Mouse (Mus musculus) liver, embryonic 11.5 days (tissue): ENCODE measurements around the gene Col5a3. TPM values are rescaled to one million over a fixed set of nuclear protein-coding genes. Genes with fewer than 3 reads are reported as not detected.

Experiments
- ATAC-seq: fragments of 200-750 bp; cut with Nextera tagmentation; replicated peaks from 2 replicates; pipeline ENCODE4 v1.8.0; 2017; ENCODE audit warnings: moderate number of reproducible peaks, mild to moderate bottlenecking, moderate TSS enrichment, moderate library complexity; ENCODE audit not compliant: low FRiP score
- DNase-seq: peaks from one replicate; pipeline ENCODE4 v3.0.0-alpha.2; 2017; ENCODE audit warnings: low spot score
- H3K27ac ChIP-seq: fragments of 300-500 bp; sonication (generic); 2 replicates; pipeline ENCODE4 v1.5.1; 2014; ENCODE audit warnings: mild to moderate bottlenecking, low read depth, low read length, control low read depth
- H3K27me3 ChIP-seq: fragments of 300-500 bp; sonication (generic); replicated peaks from 2 replicates; pipeline ENCODE4 v1.6.1; 2014; ENCODE audit warnings: low read length, mixed read lengths; ENCODE audit not compliant: control insufficient read depth, insufficient read depth
- H3K36me3 ChIP-seq: fragments of 300-500 bp; sonication (generic); 2 replicates; pipeline ENCODE4 v1.6.1; 2014; ENCODE audit warnings: mild to moderate bottlenecking, low read length, moderate library complexity, mixed read lengths; ENCODE audit not compliant: control insufficient read depth, insufficient read depth
- H3K4me1 ChIP-seq: fragments of 300-500 bp; sonication (generic); replicated peaks from 2 replicates; pipeline ENCODE4 v1.6.1; 2014; ENCODE audit warnings: low read length, mixed read lengths; ENCODE audit not compliant: control insufficient read depth, insufficient read depth
- H3K4me2 ChIP-seq: fragments of 300-500 bp; sonication (generic); 2 replicates; pipeline ENCODE4 v1.6.1; 2014; ENCODE audit warnings: mild to moderate bottlenecking, control low read depth, moderate library complexity
- H3K4me3 ChIP-seq: fragments of 300-500 bp; sonication (generic); 2 replicates; pipeline ENCODE4 v1.5.1; 2014; ENCODE audit warnings: low read depth, low read length, control low read depth
- H3K9ac ChIP-seq: fragments of 300-500 bp; sonication (generic); 2 replicates; pipeline ENCODE4 v1.6.1; 2014; ENCODE audit warnings: low read depth, low read length, control low read depth
- H3K9me3 ChIP-seq: fragments of 300-500 bp; sonication (generic); 2 replicates; pipeline ENCODE4 v1.6.1; 2016; ENCODE audit warnings: low read length, inconsistent platforms, mixed read lengths; ENCODE audit not compliant: control insufficient read depth
- WGBS: fragments of 180-500 bp; shearing (Covaris S2); extraction: QIAGEN DNeasy Blood & Tissue Kit; methylation state at CpG from one replicate; pipeline ENCODE4 v1.1.7; 2014; 5-methylcytosine and 5-hydroxymethylcytosine counted together
- polyA plus RNA-seq: library from polyadenylated mRNA; unstranded; fragments of >200 nt; fragmentation: Nextera tagmentation; extraction: Ambion mirVana; gene quantifications from 2 replicates; pipeline ENCODE4 v1.2.1, GENCODE M21; 2014

Gene Col5a3
- polyA plus RNA-seq, result 0.05 TPM in 2 replicates

DNA sequence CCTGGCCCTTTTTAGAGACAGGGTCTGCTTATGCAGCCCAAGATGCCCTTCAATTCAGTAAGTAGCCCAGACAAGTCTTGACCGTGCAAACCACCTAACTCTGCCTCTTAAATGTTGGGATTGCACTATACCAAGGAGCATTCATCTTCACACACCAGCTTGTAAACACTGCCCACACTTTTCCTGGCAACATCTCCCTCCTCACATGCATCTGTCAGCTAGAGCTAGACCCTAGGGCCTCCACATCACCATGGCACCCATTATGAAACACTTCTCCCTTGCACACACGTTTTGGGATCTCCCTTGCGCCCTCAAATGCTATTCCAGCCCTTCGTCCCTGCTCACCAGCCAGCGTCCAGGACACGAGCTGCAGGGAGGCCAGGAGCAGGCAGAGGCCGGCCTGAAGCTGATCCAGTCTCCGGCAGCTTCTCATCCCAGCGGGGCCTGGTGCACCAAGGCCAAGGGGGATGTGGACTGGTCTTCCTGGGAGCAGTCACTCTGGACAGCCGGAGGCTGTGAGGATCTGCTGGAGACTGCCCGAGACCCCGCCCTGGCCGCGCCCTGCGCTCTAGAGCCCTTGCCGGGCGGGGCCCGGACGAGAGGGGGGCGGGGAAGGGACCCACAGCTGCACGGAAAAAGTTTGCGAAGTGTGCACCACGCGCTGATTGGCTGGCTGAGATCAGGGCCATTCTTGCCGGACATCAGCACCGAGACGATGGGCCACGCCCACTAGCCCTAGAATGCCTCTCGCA lies at the start of gene Col5a3:
Gene Col5a3, minus strand, starts transcription at position 547 of the 752 bp plus-strand sequence.
- Histone ChIP-seq H3K36me3 (no peaks in the 10 kb centered on the region), H3K4me2 (peak within 1 kb of the TSS; percentile 45), H3K27ac (no peak within 1 kb of the TSS), H3K27me3 (peaks cover 19% of the 10 kb centered on the region), H3K4me1 (peaks cover 6% of the 10 kb centered on the region), H3K9me3 (no peaks in the 10 kb centered on the region), H3K9ac (no peak within 1 kb of the TSS), H3K4me3 (no peak within 1 kb of the TSS)
- ATAC-seq (peak; percentile 41; the same call in 1 of the 2 replicates), DNase-seq (peak; percentile 44)
- 8% methylated on average over 29 of the region's 29 CpGs for WGBS

DNA sequence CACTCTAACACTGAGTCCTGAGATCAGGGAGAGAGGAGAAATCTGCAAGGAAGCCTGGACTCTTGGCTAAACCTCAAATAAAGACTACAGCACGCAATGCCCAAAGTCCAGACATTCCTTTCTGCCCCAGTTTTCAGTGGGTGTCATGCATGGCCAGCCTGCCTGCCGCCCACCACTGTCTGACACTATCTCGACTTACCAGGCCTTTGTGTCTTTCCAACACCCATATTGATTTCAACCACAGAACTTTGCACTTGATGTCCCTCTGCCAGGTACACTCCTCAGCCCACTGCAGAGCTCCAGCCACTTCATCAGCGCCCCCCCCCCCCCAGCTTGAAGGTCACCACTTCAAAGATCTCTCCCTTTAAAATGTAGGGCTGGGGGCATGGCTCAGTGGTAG lies 47.4 kb upstream of the Col5a3 start:
- Histone ChIP-seq H3K4me3 (no peak overlapping the region), H3K27me3 (no peaks in the 10 kb centered on the region; the same call in 1 of the 2 replicates), H3K4me2 (no peak overlapping the region), H3K36me3 (no peaks in the 10 kb centered on the region), H3K4me1 (no peaks in the 10 kb centered on the region), H3K9ac (no peak overlapping the region), H3K9me3 (no peaks in the 10 kb centered on the region), H3K27ac (no peak overlapping the region)
- ATAC-seq (no peak), DNase-seq (no peak)
- WGBS, result 32% methylated on average over 4 of the region's 4 CpGs

GRCm38 (mm10) chr9:20861821-20862220 lies 47.0 kb upstream of the Col5a3 start:
- WGBS, result 12% methylated on average over 4 of the region's 4 CpGs
- Histone ChIP-seq H3K27me3 (no peaks in the 10 kb centered on the region; the same call in 1 of the 2 replicates), H3K27ac (no peak overlapping the region), H3K4me2 (no peak overlapping the region), H3K9ac (no peak overlapping the region), H3K9me3 (no peaks in the 10 kb centered on the region), H3K4me3 (no peak overlapping the region), H3K4me1 (no peaks in the 10 kb centered on the region), H3K36me3 (no peaks in the 10 kb centered on the region)
- no peak for ATAC-seq
- DNase-seq, result no peak

GRCm38 (mm10) chr9:20859926-20860325 lies 45.1 kb upstream of the Col5a3 start:
- H3K27me3 ChIP-seq, result no peaks in the 10 kb centered on the region; the same call in 1 of the 2 replicates
- DNase-seq (no peak), ATAC-seq (no peak)
- H3K27ac ChIP-seq, result no peak overlapping the region
- H3K4me3 ChIP-seq, result no peak overlapping the region
- no peaks in the 10 kb centered on the region for H3K9me3 ChIP-seq
- no peak overlapping the region for H3K4me2 ChIP-seq
- 39% methylated on average over 6 of the region's 6 CpGs for whole genome bisulfite sequencing
- no peaks in the 10 kb centered on the region for H3K36me3 ChIP-seq
- no peaks in the 10 kb centered on the region for H3K4me1 ChIP-seq
- H3K9ac ChIP-seq, result no peak overlapping the region

GRCm38 (mm10) chr9:20857131-20857530 lies 42.3 kb upstream of the Col5a3 start:
- WGBS, result 7% methylated on average over 6 of the region's 6 CpGs
- Histone ChIP-seq H3K27me3 (peaks cover 4% of the 10 kb centered on the region; the same call in 1 of the 2 replicates), H3K27ac (no peak overlapping the region), H3K4me2 (no peak overlapping the region), H3K9ac (no peak overlapping the region), H3K4me3 (no peak overlapping the region), H3K4me1 (no peaks in the 10 kb centered on the region), H3K9me3 (no peaks in the 10 kb centered on the region), H3K36me3 (no peaks in the 10 kb centered on the region)
- peak; percentile 20; the same call in 1 of the 2 replicates for ATAC-seq
- DNase-seq, result peak; percentile 65

- H3K27ac ChIP-seq, result no peak overlapping the region
- H3K36me3 ChIP-seq, result no peaks in the 10 kb centered on the region
- no peaks in the 10 kb centered on the region for H3K4me1 ChIP-seq
- H3K9ac ChIP-seq, result no peak overlapping the region
- no peak overlapping the region for H3K4me2 ChIP-seq
- DNase-seq (no peak), ATAC-seq (no peak)
- no peaks in the 10 kb centered on the region for H3K9me3 ChIP-seq
- WGBS, result 78% methylated on average over 2 of the region's 2 CpGs
- H3K27me3 ChIP-seq, result 0 out of 2 replicates have a peak, but pooled peaks cover 4% of the 10 kb centered on the region
- no peak overlapping the region for H3K4me3 ChIP-seq
Observed at GRCm38 (mm10) chr9:20850179-20850578, 35.3 kb upstream of the Col5a3 start.

GRCm38 (mm10) chr9:20842670-20843069 lies 27.8 kb upstream of the Col5a3 start:
- no peak overlapping the region for H3K4me3 ChIP-seq
- no peaks in the 10 kb centered on the region for H3K9me3 ChIP-seq
- ATAC-seq, result no peak
- WGBS, result 22% methylated on average over 2 of the region's 2 CpGs
- DNase-seq, result no peak
- H3K4me2 ChIP-seq, result no peak overlapping the region
- no peaks in the 10 kb centered on the region for H3K27me3 ChIP-seq
- no peak overlapping the region for H3K9ac ChIP-seq
- H3K36me3 ChIP-seq, result no peaks in the 10 kb centered on the region
- H3K4me1 ChIP-seq, result no peaks in the 10 kb centered on the region
- no peak overlapping the region for H3K27ac ChIP-seq

- 20% methylated on average over 4 of the region's 4 CpGs for WGBS
- H3K27ac ChIP-seq, result no peak overlapping the region
- no peak for ATAC-seq
Observed at GRCm38 (mm10) chr9:20842211-20842610, 27.3 kb upstream of the Col5a3 start.

DNA sequence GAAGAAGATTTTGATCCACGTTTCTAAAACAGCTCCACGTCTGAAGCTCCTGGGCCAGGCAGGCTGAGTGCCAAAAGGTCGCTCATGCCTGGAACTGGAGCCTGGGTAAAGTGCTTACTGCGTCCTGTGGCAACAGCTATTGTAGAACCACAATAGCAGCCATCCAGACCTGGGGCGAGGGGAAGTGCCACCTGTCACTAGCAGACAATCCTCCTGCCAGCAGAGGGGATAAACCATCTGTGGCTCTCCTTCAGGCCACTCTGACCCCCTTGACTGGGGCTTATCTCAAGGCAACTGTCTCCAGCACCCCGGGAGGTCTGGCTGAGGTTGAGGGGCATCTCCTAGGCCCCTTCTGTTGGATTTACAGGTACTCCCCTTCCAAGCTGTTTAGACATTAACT lies 24.1 kb upstream of the Col5a3 start:
- no peak overlapping the region for H3K27ac ChIP-seq
- DNase-seq, result no peak
- no peaks in the 10 kb centered on the region for H3K36me3 ChIP-seq
- H3K4me1 ChIP-seq, result no peaks in the 10 kb centered on the region
- H3K9me3 ChIP-seq, result no peaks in the 10 kb centered on the region
- 55% methylated on average over 6 of the region's 6 CpGs for WGBS
- ATAC-seq, result no peak
- H3K9ac ChIP-seq, result no peak overlapping the region
- H3K27me3 ChIP-seq, result no peaks in the 10 kb centered on the region
- no peak overlapping the region for H3K4me2 ChIP-seq
- H3K4me3 ChIP-seq, result no peak overlapping the region

More at GRCm38 (mm10) chr9:20842211-20842610, 27.3 kb upstream of the Col5a3 start:
- no peaks in the 10 kb centered on the region for H3K36me3 ChIP-seq
- DNase-seq, result no peak
- no peak overlapping the region for H3K9ac ChIP-seq
- no peak overlapping the region for H3K4me2 ChIP-seq
- no peaks in the 10 kb centered on the region for H3K4me1 ChIP-seq
- H3K4me3 ChIP-seq, result no peak overlapping the region
- H3K9me3 ChIP-seq, result no peaks in the 10 kb centered on the region
- no peaks in the 10 kb centered on the region for H3K27me3 ChIP-seq
